Mouse (Mus musculus) cerebellum, adult 2 months (tissue): ENCODE measurements around the gene Clk2.

Experiments used
- CTCF ChIP-seq: fragments of 200-500 bp; IDR thresholded peaks from 2 replicates; pipeline ENCODE4 v1.5.1; 2011; ENCODE audit warnings: low read depth, mild to moderate bottlenecking, control low read depth, low read length, moderate library complexity, borderline replicate concordance; ENCODE audit not compliant: insufficient read depth
- POLR2A ChIP-seq: fragments of 200-500 bp; IDR thresholded peaks from 2 replicates; pipeline ENCODE4 v1.6.1; 2011; ENCODE audit warnings: low read length, control low read depth, borderline replicate concordance; ENCODE audit not compliant: insufficient read depth

GRCm38 (mm10) chr3:89221167-89221566 lies 56.6 kb downstream of the Clk2 start:
- TF ChIP-seq CTCF (no peak), POLR2A (no peak)
